Mouse (Mus musculus): ENCODE data around the gene Gabbr2. TPM values are rescaled to one million over a fixed set of nuclear protein-coding genes. Genes with fewer than 3 reads are reported as not detected.

The Gabbr2 gene
- total and polyA plus RNA-seq, 3 experiments, result not detected

GRCm38 (mm10) chr4:46953021-46953420, 38.7 kb downstream of the Gabbr2 start:
- TF ChIP-seq NELFE (IDR thresholded peaks at IDR 0.05; ENCODE audit: low read depth, low read length), result no peak
- no peak for TF ChIP-seq ZNF384 (IDR thresholded peaks at IDR 0.05; ENCODE audit: low read depth, low read length)
- TF ChIP-seq SIN3A (IDR thresholded peaks at IDR 0.05; ENCODE audit: low read length), result no peak
- TF ChIP-seq POLR2AphosphoS2 (IDR thresholded peaks at IDR 0.05; ENCODE audit: low read depth, low read length), result no peak
- TF ChIP-seq RCOR1 (conservative IDR thresholded peaks at IDR 0.05; ENCODE audit: low read depth, low read length), result no peak
- TF ChIP-seq NRF1 (IDR thresholded peaks at IDR 0.05; ENCODE audit: low read depth, low read length), result no peak
- H3K4me2 ChIP-seq (ENCODE audit: insufficient read depth, low read depth, poor library complexity, severe bottlenecking), result no peak overlapping the region
- in situ Hi-C loops (cut with MboI; ENCODE audit: low pct_ligation_motif_present, low pct_unique_long_range_greater_than_20kb, low sequenced_read_pairs), result no loop called here

GRCm38 (mm10) chr4:46952562-46952961, 39.1 kb downstream of the Gabbr2 start:
- H3K9ac ChIP-seq (ENCODE audit: insufficient read depth, low read depth), result no peak overlapping the region
- no peaks in the 10 kb centered on the region for H3K9me3 ChIP-seq (replicated peaks; ENCODE audit: low read length)
- no peak overlapping the region for H3K27ac ChIP-seq (ENCODE audit: insufficient read depth, low read depth)
- no peak overlapping the region for H3K4me3 ChIP-seq (replicated peaks in 1 of 3; ENCODE audit: low read depth in 2 of 3, low read length in 2 of 3, poor library complexity in 1 of 3)
- H3K79me2 ChIP-seq (replicated peaks; ENCODE audit: control insufficient read depth, extremely low read depth, insufficient read depth, poor library complexity, severe bottlenecking), result no peaks in the 10 kb centered on the region
- no peak overlapping the region for H3K4me2 ChIP-seq (ENCODE audit: insufficient read depth, low read depth, poor library complexity, severe bottlenecking)
- dilution Hi-C loops (cut with MboI; ENCODE audit: extremely low pct_ligation_motif_present, extremely low pct_unique_long_range_greater_than_20kb, low sequenced_read_pairs) (no loop called here), in situ Hi-C loops (cut with MboI; ENCODE audit: low pct_ligation_motif_present, low pct_unique_long_range_greater_than_20kb, low sequenced_read_pairs) (no loop called here)
- no peaks in the 10 kb centered on the region for H3K36me3 ChIP-seq (replicated peaks in 1 of 2; ENCODE audit: control insufficient read depth in 1 of 2, insufficient read depth in 1 of 2, low read length in 1 of 2)
- peaks cover 58% of the 10 kb centered on the region for H3K27me3 ChIP-seq (replicated peaks)
- TF ChIP-seq USF2 (conservative IDR thresholded peaks at IDR 0.05; ENCODE audit: low read depth, low read length), result no peak
- no peak for TF ChIP-seq TBP (conservative IDR thresholded peaks at IDR 0.05; ENCODE audit: low read depth, low read length)
- TF ChIP-seq ELF1 (IDR thresholded peaks at IDR 0.05; ENCODE audit: low read depth, low read length), result no peak
- no peak for TF ChIP-seq MEF2A (IDR thresholded peaks at IDR 0.05; ENCODE audit: borderline replicate concordance, low read depth, low read length)
- TF ChIP-seq CHD2 (IDR thresholded peaks at IDR 0.05; ENCODE audit: low read length), result no peak
- TF ChIP-seq IRF4 (IDR thresholded peaks at IDR 0.05; ENCODE audit: low read depth, low read length), result no peak
- no peak for TF ChIP-seq POLR2AphosphoS2 (IDR thresholded peaks at IDR 0.05; ENCODE audit: low read depth, low read length)
- no peak for TF ChIP-seq CHD1 (IDR thresholded peaks at IDR 0.05; ENCODE audit: low read depth, low read length)
- no peak for TF ChIP-seq HCFC1 (IDR thresholded peaks at IDR 0.05; ENCODE audit: low read depth, low read length)
- no peak for TF ChIP-seq MXI1 (IDR thresholded peaks at IDR 0.05; ENCODE audit: low read depth, low read length)
- TF ChIP-seq ETS1 (conservative IDR thresholded peaks at IDR 0.05; ENCODE audit: low read depth, low read length), result no peak
- TF ChIP-seq USF1 (IDR thresholded peaks at IDR 0.05; ENCODE audit: low read depth, low read length), result no peak
- TF ChIP-seq BHLHE40 (IDR thresholded peaks at IDR 0.05; ENCODE audit: low read depth, low read length), result no peak
- TF ChIP-seq KAT2A (IDR thresholded peaks at IDR 0.05; ENCODE audit: insufficient replicate concordance, low read length), result no peak
- H3K4me1 ChIP-seq (ENCODE audit: control insufficient read depth in 1 of 2, insufficient read depth in 2 of 2), result peaks cover 0 to 11% of the 10 kb centered on the region in 2 experiments; a peak in 2 of 4 replicates
- no peak for DNase-seq (ENCODE audit: extremely low read depth)

More at GRCm38 (mm10) chr4:46953021-46953420, 38.7 kb downstream of the Gabbr2 start:
- Histone ChIP-seq H3K9ac (ENCODE audit: insufficient read depth, low read depth) (no peak overlapping the region), H3K4me3 (replicated peaks in 1 of 3; ENCODE audit: low read depth in 2 of 3, low read length in 2 of 3, poor library complexity in 1 of 3) (no peak overlapping the region), H3K79me2 (replicated peaks; ENCODE audit: control insufficient read depth, extremely low read depth, insufficient read depth, poor library complexity, severe bottlenecking) (no peaks in the 10 kb centered on the region), H3K4me1 (ENCODE audit: control insufficient read depth in 1 of 2, insufficient read depth in 2 of 2) (peaks cover 0 to 12% of the 10 kb centered on the region in 2 experiments; a peak in 2 of 4 replicates), H3K27me3 (replicated peaks) (peaks cover 58% of the 10 kb centered on the region), H3K9me3 (replicated peaks; ENCODE audit: low read length) (no peaks in the 10 kb centered on the region), H3K27ac (ENCODE audit: insufficient read depth, low read depth) (no peak overlapping the region), H3K36me3 (replicated peaks in 1 of 2; ENCODE audit: control insufficient read depth in 1 of 2, insufficient read depth in 1 of 2, low read length in 1 of 2) (no peaks in the 10 kb centered on the region)
- dilution Hi-C loops (cut with MboI; ENCODE audit: extremely low pct_ligation_motif_present, extremely low pct_unique_long_range_greater_than_20kb, low sequenced_read_pairs), result no loop called here
- no peak for DNase-seq (ENCODE audit: extremely low read depth)
